Mouse (Mus musculus) T-helper 17 cell (primary cell): ENCODE results near the gene Tom1l2.

Source experiments
- in situ Hi-C, 2 experiments: fragments of 300-600 bp; cut with MboI, MseI; formaldehyde crosslinking; loops; 1 replicate in 1 of 2; 2 replicates in 1 of 2; pipeline ENCODE4 v1.15.1; 2025; ENCODE audit warnings: high pct_unique_total_duplicates in 2 of 2

Gene Tom1l2

DNA sequence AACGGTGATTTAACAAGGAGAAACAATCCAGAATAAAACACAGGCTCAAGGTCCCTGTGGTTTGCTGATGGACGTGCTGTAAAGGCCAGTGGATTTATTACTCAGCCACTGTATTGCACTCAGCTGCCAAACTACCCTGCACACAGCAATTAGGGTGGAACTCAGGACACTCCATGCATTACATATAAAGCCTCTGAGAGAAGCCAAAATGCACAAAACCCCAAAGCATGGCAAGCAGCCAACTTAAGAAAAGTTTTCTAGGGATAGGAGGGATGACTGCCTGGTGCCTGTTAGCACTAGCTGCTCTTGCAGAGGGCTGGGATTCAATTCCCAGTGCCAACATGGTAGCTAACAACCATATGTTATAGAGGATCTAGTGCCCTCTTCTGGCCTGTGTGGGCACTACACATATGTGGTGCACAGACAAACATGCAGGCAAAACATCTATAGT, 45.3 kb downstream of the Tom1l2 start:
- in situ Hi-C loops, result no loop called here

DNA sequence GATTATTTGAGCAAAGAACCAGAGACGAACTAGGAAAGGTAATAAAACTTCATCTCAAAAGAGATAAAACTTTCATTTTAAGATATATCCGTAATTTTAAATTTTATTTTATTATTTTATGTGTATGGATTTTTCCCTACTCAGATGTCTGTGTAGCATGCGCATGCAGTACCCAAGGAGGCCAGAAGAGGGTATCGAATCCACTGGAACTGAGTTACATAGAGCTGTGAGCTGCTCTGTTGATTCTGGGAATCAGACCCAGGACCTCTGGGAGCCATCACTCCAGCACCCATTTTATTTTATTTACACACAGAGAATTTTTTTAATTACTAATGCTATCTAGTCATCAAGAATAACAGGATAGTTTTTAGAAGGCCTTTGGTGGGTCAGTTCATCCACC, 45.9 kb downstream of the Tom1l2 start:
- in situ Hi-C loops, result no loop called here

DNA sequence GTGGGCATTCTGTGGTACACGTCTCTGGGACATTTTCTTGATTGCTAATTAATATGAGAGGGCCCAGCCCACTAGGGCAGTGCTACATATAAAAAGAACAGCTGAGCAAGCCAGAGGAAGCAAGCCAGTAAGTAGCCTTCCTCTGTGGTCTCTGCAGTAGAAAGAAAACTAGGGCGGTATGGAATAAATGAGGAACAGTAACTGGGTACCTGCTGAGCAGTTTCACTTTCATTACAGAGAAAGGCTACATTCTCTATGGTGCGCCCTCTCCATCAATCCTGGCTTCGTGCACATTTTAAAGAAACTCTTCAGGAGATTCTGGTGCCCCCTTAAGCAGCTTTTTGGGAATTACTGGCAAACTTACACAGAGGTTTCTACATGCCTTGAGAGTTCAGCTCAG, 47.1 kb downstream of the Tom1l2 start:
- in situ Hi-C loops, result no loop called here

DNA sequence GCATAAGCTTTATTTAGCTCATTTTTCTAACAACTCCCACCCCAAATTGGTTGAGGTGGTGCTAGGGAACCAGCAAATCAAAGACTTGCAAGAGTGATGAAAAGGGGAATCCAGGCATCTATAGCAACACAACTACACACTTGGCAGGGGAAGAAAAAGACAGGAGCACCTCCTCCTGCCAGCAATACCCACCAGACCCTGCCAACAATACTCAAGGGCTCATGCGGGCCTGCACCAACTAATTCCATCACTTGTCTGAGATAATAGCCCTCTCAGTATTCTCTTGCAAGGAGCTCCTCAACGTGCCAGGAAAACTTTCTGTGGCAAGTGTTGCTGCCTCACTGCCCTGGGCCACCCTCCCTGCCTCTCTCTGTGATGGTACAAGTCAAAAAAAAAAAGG, 49.2 kb downstream of the Tom1l2 start:
- in situ Hi-C loops, result no loop called here

DNA sequence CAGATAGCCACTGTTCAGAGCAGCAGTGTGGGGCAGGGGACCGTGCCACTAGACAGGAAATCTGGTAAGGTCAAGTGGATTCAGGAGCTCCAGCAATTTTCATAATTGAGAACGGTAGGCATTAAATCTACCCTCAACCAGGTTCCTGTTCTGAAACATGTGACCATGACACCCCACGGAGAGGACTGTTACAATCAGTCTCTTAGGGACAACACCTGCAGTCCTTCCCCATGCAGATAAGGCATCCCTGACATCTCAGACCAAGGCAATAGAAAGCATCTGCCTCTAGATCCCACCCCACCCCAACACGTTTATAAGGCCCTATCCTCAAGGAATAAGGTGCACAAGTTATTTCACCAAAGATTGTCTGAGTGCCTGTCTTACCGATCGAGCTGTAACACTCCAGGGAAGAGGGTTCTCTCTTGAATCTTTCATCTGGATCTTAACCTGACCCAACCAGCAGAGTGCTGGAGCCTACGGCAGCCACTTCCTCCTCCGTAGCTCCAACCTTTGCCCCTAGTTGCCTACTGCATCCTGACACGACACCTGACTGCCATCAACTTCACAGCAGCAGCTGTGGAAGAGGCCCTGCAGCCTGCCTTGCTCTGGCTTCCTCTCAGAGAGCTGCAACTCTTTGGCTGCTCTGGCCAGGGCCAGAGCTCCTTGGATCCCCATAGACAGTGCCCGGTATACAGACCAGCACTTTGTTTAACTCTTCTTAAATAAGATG, 50.2 kb downstream of the Tom1l2 start:
- in situ Hi-C loops, result no loop called here

DNA sequence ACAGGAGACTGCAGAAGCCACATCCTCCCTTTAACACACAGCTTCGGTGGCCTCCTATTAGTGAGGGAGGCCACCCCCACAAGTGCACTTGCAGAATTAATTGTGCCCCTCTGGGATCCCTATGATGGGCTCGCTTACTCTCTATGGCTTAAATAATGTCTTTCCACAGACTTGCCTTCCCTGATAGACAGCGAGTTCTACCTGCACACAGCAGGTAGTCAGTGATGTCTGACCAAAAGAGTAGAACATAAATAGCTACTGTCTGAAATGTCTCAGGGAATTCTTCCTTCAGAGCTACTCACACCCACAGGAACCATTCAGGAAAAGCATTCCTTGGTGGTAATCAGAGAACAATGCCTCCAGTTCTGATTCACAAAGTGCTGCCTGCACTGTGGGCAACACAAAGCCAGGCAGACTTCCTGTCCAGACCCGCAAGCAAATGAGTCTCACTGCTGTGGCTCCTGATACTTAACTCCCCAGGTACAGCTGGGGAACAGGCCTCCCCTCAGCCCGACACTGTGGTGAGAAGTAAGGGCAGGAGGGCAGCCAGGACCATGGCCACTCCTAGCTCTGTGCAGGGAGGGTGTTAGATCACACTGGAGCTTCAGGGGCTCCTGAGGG, 51.0 kb downstream of the Tom1l2 start:
- in situ Hi-C loops, result no loop called here

DNA sequence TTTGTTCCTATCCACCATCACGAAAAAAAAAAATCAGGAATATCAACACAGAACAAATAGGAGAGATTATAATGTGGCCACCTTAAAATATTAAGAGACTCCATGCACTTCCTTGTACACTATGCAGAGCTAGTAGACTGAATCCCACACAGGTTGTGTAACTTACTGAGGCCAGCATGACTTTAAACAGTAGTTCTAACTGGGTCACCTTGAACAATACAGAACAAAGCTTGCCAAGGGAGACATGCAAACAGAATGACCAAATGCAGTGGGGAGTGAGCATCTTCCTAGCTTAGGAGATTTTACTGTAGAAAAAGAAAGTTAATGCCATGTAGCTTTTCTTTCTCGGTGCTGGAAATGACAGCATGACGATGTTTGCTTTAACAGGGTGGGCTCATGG, 52.4 kb downstream of the Tom1l2 start:
- in situ Hi-C loops, result no loop called here

DNA sequence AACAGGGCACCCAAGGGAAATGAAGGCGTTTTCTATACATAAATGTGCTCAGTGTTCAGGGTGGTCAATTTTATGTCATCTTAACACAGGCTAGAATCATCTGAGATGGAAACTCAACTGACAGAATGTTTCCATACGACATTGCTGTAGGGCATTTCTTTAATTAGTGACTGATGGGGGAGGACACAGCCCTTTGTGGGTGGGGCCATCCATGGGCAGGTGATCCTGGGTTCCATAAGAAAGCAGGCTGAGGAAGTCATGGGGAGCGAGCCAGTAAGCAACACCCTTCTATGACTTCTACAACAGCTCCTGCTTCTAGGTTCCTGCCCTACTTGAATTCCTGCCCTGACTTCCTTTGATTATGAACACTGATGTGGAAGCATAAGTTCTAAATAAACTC, 54.9 kb downstream of the Tom1l2 start:
- in situ Hi-C loops, result no loop called here

DNA sequence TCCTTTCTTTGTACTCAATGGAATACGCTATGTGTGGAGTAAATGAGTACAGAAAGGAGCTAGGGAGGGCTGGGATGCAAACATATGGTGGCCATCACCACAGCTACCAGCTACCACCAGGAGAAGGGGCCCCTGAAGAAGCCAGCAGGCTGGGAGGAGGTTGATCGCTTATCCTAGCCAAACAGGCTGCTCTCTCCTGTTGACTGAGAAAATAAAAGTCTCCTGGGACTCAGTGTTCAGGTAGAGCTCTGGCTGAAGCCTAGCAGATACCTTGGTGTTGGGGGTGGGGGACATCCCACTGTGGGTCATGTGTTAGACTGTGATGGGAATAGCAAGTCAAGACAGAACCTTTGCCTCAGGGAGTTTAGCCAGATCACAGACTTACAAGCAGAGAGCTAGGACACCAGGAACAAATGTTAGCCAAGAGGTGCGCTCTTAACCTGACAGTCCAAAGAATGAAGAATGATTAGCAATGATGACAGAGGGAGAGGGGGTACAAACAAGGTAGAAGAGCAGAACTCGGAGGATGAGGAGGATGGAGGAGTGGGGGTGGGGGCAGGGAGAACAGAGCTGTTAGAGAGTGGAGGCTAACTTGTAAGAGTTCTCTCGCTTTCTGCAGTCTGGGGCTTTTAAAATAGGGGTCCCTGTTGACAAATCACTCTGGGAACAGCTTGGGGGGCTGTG, 57.9 kb downstream of the Tom1l2 start:
- in situ Hi-C loops, result no loop called here

DNA sequence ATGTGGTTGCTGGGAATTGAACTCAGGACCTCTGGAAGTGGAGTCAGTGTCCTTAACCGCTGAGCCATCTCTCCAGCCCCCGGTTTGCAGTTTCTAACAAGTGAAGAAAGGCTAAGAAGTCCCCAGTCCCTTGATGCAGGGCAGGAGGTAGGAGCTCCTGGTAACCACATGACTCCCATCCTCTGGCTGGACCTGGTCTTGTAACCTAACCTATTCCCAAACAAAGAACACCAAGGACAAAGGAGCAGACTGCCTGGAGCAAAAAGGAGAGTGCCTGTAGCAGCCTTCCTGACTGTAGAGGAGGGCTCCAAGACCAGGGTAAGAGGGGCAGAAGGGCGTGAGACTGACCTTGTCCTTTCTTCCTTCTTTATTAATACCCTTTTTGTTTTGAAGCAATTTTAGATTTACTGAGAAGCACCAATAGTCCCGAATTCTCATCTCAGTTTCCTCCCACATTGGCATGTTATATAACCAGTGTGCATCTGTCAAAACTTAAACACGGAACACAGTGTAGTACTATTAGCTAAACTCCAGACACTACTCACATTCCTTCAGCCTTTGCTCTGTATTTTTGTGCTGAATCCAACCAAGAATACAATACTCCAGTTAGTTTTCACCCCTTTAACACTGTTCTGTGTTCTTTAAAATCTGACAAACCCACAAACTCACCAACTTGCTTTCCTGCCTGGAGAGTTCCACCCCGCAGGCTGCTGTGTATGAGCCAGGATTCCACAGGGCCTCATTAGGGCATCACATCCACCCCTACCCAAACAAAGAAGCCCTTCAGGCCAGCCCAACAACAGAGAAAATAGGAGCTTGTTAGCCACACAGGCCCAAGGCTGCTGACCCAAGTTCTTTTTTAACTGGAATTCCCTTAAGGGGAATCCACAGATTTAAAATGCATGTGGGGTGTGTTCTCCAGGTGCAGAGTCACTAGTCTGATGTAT, 58.7 kb downstream of the Tom1l2 start:
- in situ Hi-C loops, result no loop called here

DNA sequence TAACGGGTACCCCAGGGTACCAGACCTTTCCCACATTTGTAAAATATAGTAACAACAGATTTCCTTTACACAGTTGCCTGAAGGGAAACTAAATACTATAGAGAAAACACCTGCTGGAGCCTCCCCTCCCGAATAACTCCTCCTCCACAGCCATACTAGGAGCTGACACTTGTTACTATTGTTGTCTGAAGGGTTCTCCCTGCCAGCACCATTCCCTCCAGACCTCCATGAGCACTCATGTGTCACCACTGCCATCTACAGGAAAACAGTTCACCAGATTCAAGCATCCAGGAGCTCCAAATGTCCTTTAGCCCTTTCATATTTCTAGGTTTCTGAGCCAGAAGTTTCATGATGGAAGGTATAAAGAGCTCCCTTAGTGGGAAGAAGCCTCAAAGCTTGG, 60.0 kb downstream of the Tom1l2 start:
- in situ Hi-C loops, result no loop called here

DNA sequence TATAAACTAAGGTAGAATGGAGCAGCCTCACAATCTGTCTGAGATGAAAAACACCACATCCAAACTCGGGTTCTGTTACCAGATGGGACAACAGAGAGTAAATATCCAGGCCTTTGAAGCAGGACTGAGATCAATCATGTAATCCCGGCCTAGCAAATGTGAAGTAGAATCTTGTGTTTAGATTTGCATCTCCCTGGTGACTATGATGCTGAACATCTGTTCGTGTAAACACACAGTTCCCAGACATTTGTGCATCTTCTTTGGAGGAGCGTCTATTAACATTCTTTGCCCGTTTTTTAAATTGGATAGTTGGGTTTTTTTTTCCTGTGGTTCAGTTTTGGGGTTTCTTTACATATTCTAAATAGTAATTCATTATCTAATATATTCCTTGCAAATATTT, 63.7 kb downstream of the Tom1l2 start:
- in situ Hi-C loops, result loop anchor here (5.0 to 10.0 kb wide), 2 partner anchors 192 to 394 kb away; no protein-coding TSS in a partner anchor

DNA sequence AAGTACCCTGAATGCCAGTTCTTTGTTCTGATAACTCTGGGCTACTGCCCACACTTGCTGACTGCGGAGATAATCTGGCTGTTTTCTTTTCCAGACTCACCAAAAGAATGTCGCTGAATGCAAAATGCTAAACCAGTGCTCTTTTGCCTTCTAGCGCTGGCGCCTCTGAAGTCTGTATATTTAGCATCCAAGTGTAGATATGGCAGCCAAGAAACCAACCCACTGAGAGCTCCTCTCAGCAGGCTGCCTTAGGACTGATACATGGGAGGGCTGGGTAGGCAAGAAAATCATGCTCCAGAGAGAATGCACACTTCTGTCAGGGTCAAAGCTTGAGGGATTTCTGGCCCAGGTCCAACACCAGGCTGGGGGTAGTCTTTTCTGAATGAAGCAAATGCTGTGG, 66.4 kb downstream of the Tom1l2 start:
- in situ Hi-C loops, result loop anchor here (5.0 to 10.0 kb wide), 2 partner anchors 189 to 392 kb away; no protein-coding TSS in a partner anchor

DNA sequence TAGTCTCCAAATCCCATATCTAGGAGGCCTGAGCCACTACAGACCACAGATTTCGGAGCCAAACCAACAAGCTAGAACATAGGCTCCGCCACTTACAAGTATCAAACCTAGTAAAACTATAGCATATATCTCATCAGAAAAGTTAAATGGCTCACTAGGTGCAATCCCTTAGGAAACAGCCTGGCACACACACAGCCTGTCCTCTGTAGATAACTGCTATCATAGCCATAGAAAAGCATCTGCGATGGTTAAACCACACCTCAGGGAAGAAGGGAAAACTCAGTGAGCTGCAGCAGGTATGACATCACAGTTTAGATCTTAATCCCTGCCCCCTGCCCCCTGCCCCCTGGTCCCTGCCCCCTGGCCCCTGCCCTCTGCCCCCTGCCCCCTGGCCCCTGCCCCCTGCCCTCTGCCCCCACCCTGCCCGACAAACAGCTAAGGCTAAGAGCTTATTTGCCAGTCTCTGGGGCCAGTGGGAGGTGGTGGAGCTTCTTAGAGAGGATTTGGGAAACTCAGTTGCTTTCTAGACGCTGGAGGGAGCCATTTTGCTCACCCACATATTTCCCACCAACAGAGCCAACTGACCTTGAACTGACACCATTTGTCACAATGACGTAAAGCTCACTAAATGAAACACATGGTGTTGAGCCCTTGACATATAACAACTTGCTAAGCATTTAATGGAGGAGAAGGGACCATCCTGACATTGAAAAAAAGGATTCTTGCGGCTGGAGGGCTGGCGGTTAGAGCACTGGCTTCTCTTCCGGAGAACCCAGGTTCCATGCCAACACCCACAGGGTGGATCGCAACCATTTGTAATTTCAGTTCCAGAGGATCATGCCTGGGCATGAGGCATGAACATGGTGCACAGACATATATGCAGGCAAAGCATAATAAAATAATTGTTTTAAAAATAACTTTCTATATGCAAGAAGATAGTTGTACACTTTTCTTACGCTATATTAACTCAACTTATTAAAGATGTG, 72.0 kb downstream of the Tom1l2 start:
- in situ Hi-C loops, result loop anchor here in 1 of 2 experiments (10.0 kb wide), 1 partner anchor 386 kb away; no protein-coding TSS in a partner anchor

DNA sequence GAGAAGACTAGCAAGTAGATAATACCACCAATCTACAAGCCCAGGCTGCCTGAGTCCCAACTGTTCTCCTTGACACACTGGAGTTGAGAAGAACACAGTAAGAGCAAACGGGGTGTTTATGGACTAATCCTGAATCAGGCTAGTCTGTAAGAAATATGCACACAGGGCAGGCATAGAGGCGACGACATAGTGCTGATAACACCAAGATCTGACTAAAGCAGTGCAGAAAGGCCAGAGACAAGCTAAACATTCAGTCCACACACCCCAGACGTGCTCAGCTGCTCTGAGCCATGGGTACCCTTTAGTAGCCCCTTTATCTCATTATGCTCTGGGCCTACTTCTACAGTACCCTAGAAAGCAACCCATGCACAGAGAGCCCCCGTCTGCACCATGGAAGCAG, 73.2 kb downstream of the Tom1l2 start:
- in situ Hi-C loops, result loop anchor here in 1 of 2 experiments (5.0 kb wide), 1 partner anchor 97 kb away; no protein-coding TSS in a partner anchor

DNA sequence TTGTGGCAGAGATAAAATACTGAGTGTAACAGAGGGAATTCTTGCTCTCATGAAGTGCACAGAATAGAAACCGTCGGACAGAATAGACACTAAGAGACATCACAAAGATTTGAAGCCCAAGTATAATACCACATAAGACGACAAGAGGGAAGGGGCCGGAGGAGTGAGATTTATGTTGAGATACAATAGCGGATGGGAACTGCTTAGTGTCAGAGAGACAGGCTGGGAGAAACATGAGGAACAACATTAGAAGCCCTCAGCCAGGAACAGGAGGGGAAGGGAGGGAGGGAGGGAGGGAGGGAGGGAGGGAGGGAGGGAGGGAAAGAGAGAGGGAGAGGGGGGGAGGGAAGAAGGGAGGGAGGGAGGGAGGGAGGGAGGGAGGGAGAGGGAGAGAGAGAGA, 74.9 kb downstream of the Tom1l2 start:
- in situ Hi-C loops, result loop anchor here in 1 of 2 experiments (5.0 kb wide), 1 partner anchor 95 kb away; no protein-coding TSS in a partner anchor

DNA sequence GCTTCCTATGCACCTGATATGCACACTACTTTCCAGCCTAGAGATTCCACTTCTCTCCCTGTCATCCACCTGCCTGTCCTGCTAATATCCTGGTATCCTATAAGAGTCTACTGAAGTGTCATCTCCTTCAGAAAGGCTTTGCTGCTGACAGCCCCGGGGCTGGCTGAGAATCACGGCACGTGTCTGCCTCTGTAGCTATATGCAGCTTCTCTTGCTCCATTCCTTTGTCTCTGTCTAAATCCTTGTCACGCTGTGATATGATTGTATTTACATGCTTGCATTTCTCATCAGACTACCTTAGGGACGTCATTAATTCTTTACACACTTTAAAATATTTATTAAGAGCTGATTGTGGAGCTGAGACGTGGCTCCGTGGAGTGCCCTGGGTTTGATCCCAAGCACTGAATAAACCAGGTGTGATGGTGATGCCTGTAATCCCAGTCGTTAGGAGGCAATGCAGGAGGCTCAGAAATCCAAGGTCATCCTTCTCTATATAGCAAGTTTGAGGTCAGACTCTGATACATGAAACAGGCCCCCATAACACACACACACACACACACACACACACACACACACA, 75.5 kb downstream of the Tom1l2 start:
- in situ Hi-C loops, result loop anchor here in 1 of 2 experiments (5.0 kb wide), 1 partner anchor 95 kb away; no protein-coding TSS in a partner anchor

DNA sequence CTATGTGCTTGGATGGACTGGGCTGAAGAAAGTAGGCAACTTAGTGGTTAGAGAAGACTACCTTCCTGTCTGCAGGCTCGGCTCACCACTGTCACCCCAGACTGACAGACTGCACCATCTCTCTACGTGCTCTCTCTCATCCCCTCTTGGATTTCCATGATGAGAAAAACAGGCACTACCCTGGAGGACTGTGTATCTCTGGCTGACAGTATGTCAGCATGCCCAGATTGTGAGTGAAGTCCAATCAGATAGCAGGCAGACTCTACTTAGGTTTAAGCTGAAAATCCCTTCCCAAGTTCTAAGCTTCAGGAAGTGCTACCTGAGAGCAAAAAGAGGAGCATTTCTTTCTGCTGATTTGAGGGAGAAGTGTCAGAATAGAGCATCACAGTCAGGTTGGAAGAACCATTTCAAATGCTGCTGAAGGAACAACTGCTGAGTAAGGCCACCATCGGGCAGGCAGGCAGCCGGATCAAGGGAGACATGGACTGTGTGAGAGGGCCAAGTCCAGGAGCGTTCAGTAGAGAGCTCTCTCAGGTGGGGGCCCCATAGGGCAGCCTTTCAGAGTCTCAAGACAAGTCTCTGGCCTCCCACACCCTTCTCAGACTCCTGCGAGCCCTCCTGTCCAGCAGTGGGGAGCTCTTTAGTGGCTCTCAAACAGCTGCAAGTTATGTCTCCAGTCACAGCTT, 76.2 kb downstream of the Tom1l2 start:
- in situ Hi-C loops, result loop anchor here in 1 of 2 experiments (5.0 kb wide), 1 partner anchor 94 kb away; no protein-coding TSS in a partner anchor

DNA sequence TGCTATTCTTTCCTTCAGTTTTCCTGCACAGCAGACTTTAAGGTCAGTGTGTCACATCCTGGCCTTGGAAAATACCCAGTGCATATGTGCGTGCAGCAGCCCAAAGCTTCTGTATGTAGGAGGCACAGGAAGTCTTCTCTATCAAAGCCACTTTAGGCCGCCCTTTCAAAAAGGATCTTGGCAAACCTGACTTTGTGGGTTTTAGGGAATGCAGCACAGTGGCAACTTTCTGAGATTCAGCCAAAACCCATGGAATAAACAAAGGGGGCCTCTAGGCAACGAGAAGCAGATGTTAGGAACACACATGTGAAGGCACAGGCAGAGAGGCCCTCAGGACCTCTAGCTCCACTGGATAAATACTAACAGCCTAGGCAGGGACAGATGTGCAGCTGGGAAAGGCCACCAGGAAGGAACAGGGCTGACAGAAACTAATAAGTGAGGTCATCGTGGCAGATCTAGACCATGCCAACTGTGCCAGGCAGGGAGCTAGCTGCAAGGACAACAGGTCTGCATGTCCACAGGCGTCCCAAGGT, 79.4 kb downstream of the Tom1l2 start:
- in situ Hi-C loops, result no loop called here
